Mouse (Mus musculus): ENCODE measurements at regions not wholly inside any gene's neighbourhood (a gene's known extent, or its start where the extent isn't known, plus 50 kb on each side); places are given as distances from the start of the nearest gene placed in this dataset.

DNA sequence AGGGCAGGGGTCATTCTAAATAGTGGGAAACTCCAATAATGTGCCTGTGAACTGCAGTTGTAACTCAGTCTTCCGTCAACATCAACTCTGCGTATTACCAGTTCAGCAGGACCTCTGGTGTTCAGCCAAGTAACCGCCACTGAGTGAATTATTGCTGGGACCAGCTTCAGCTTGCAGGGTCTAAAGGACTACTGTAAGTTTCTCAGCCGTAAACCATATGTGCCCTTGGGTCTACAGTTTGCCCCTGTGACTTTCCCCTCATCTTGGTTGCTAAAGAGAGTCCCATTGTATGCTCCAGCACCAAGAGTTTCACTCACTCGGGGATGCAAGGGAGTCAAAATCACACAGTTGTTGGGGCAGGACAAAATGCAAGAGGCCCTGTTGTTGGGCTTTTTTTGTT is 399.6 kb upstream of the Atp11b start:
- 49% methylated on average over 5 of the region's 5 CpGs for WGBS
- H3K36me3 ChIP-seq (ENCODE audit: poor library complexity, severe bottlenecking): no peaks in the 10 kb centered on the region
- ATAC-seq: peak; percentile 69

DNA sequence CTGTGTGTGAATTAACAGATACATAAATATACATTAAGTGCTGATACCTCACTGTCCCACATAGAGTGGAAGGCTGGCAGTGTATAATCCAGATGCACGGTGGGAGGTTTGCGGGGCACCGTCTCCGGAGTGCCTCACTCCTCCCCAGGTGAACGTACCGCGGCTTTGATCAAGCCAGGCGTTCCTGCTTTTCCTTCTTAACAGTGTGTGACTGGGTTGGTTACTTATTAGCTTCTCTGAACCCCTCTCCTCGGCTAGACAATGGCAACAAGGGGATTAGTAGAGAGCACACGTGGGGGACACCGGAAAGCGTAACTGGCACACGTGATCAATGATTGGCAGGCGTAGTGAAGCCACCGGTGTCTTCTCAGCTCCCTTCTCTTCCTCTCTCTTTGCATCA is 396.8 kb upstream of the Atp11b start:
- ATAC-seq: no peak
- 65% methylated on average over 15 of the region's 15 CpGs for WGBS

More for the DNA sequence above, 399.6 kb upstream of the Atp11b start:
- Histone ChIP-seq H3K27me3 (no peaks in the 10 kb centered on the region), H3K4me3 (no peak overlapping the region), H3K9me3 (replicated peaks) (no peaks in the 10 kb centered on the region), H3K27ac (peak overlapping the region; percentile 70), H3K9ac (no peak overlapping the region), H3K4me1 (peaks cover 30% of the 10 kb centered on the region), H3K4me2 (no peak overlapping the region)

DNA sequence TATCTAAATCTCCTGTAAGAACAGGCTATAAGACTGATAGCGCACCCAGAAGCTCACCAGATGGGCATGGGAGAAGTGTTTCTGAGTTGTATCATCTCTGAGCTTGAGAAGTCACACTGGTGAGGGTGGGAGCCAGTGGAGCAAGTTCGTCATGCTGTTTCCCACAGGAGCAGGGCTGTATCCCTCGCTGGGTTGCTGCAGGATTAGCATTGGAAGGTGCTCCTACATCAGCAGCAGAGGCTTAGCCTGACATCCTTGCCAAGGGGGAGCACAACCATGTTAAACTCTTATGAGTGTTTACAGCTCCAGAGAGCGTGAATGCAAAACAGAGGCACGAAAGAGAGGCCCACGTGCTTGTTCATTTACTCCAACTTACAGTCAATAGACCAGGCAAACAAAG is 395.4 kb upstream of the Atp11b start:
- no peaks in the 10 kb centered on the region for H3K27me3 ChIP-seq
- H3K27ac ChIP-seq: peak overlapping the region; percentile 48
- H3K4me2 ChIP-seq: no peak overlapping the region
- WGBS: 52% methylated on average over 6 of the region's 6 CpGs
- ATAC-seq: no peak
- H3K36me3 ChIP-seq (ENCODE audit: poor library complexity, severe bottlenecking): no peaks in the 10 kb centered on the region
- no peaks in the 10 kb centered on the region for H3K9me3 ChIP-seq (replicated peaks)
- no peak overlapping the region for H3K4me3 ChIP-seq
- H3K4me1 ChIP-seq: peaks cover 28% of the 10 kb centered on the region
- H3K9ac ChIP-seq: no peak overlapping the region

More for the DNA sequence above, 396.8 kb upstream of the Atp11b start:
- Histone ChIP-seq H3K9me3 (replicated peaks) (no peaks in the 10 kb centered on the region), H3K4me3 (no peak overlapping the region), H3K4me1 (peaks cover 32% of the 10 kb centered on the region), H3K27me3 (no peaks in the 10 kb centered on the region), H3K9ac (no peak overlapping the region), H3K4me2 (no peak overlapping the region), H3K36me3 (ENCODE audit: poor library complexity, severe bottlenecking) (no peaks in the 10 kb centered on the region), H3K27ac (no peak overlapping the region)

- ATAC-seq: no peak
- Histone ChIP-seq H3K9ac (no peak overlapping the region), H3K9me3 (replicated peaks) (no peaks in the 10 kb centered on the region), H3K27me3 (no peaks in the 10 kb centered on the region), H3K4me2 (no peak overlapping the region), H3K4me1 (peaks cover 20% of the 10 kb centered on the region), H3K27ac (no peak overlapping the region), H3K36me3 (ENCODE audit: poor library complexity, severe bottlenecking) (no peaks in the 10 kb centered on the region), H3K4me3 (no peak overlapping the region)
- WGBS: 70% methylated on average over 8 of the region's 8 CpGs
These were observed 394.6 kb upstream of the Atp11b start for GRCm38 (mm10) chr3:35359288-35359687.

DNA sequence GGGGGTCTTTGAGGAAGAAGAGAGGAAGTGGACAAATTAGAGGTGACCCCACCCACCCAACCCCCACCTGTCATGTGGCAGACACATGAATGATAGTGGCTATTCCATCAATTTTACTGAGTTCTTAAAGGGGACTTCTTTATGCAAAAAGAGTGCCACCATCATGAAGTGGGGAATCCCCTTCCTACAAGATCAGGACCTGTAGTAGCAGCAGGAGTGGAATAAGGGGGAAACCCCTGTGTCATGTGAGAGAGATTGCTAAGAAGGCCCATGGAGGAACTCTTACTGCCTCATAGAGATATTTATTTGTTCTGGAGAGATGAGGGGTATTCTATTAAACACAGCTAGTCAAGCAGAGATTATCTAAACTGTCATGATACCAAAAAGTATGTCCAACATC is 393.4 kb upstream of the Atp11b start:
- no peak for ATAC-seq
- Histone ChIP-seq H3K9me3 (replicated peaks) (no peaks in the 10 kb centered on the region), H3K9ac (no peak overlapping the region), H3K4me3 (no peak overlapping the region), H3K36me3 (ENCODE audit: poor library complexity, severe bottlenecking) (no peaks in the 10 kb centered on the region), H3K4me1 (peaks cover 17% of the 10 kb centered on the region), H3K4me2 (no peak overlapping the region), H3K27ac (no peak overlapping the region), H3K27me3 (no peaks in the 10 kb centered on the region)

- no peaks in the 10 kb centered on the region for H3K36me3 ChIP-seq (ENCODE audit: poor library complexity, severe bottlenecking)
- no peak overlapping the region for H3K27ac ChIP-seq
- H3K4me3 ChIP-seq: no peak overlapping the region
- H3K27me3 ChIP-seq: no peaks in the 10 kb centered on the region
- 88% methylated on average over 2 of the region's 2 CpGs for WGBS
- peaks cover 17% of the 10 kb centered on the region for H3K4me1 ChIP-seq
- H3K4me2 ChIP-seq: no peak overlapping the region
- no peak overlapping the region for H3K9ac ChIP-seq
- H3K9me3 ChIP-seq (replicated peaks): no peaks in the 10 kb centered on the region
- no peak for ATAC-seq
These were observed 392.8 kb upstream of the Atp11b start for GRCm38 (mm10) chr3:35361086-35361485.

- Histone ChIP-seq H3K27ac (no peak overlapping the region), H3K9ac (no peak overlapping the region), H3K4me2 (no peak overlapping the region), H3K4me3 (no peak overlapping the region), H3K36me3 (ENCODE audit: poor library complexity, severe bottlenecking) (no peaks in the 10 kb centered on the region), H3K9me3 (replicated peaks) (no peaks in the 10 kb centered on the region), H3K4me1 (peaks cover 11% of the 10 kb centered on the region; the same call in 1 of the 2 replicates), H3K27me3 (no peaks in the 10 kb centered on the region)
- ATAC-seq: no peak
- WGBS: 94% methylated on average over 6 of the region's 6 CpGs
These were observed 388.5 kb upstream of the Atp11b start for GRCm38 (mm10) chr3:35365431-35365830.

DNA sequence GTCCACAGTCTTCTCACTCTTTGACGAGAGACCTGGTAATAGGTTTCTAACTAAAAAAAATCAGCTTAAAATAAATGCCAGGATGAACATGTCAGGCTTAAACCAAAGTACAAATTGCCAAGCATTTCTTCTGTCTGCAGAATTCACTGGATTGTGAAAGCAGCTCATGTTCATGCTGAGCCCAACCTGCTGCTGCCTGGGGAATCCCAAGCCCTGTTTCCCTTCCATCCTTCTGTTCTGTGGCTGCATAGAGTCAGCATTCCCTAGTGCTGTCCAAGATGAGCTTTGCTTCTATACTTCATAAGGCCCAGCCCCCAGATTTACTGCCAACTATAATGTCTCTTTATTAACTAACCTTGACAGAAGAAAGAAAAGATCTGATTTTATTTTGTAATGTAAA is 381.6 kb upstream of the Atp11b start:
- WGBS: 85% methylated on average over 1 of the region's 1 CpGs
- H3K4me1 ChIP-seq: no peaks in the 10 kb centered on the region
- no peaks in the 10 kb centered on the region for H3K36me3 ChIP-seq (ENCODE audit: poor library complexity, severe bottlenecking)
- no peaks in the 10 kb centered on the region for H3K9me3 ChIP-seq (replicated peaks)
- H3K4me2 ChIP-seq: no peak overlapping the region
- no peak for ATAC-seq
- no peak overlapping the region for H3K27ac ChIP-seq
- no peak overlapping the region for H3K4me3 ChIP-seq
- no peak overlapping the region for H3K9ac ChIP-seq
- H3K27me3 ChIP-seq: no peaks in the 10 kb centered on the region

DNA sequence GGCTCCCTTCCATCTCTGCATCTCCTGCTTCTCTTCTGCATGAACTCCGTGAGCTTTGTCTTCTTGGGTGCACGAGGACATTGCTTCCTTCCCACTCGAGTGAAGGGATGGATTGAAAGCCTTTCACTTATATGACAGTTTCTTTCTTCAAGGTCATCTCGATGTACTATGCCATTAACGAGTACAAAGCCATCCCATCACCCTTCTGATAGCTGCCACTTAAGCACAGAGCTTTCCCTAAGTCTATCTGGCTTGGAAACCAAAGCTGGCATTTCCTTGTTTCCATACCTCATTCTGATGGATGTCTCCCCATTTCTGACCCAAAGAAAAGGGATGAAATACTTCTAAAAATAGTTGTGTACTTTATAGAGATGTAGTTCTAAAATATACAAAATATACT is 366.5 kb upstream of the Atp11b start:
- Histone ChIP-seq H3K36me3 (ENCODE audit: poor library complexity, severe bottlenecking) (no peaks in the 10 kb centered on the region), H3K27me3 (no peaks in the 10 kb centered on the region), H3K4me3 (no peak overlapping the region), H3K4me2 (no peak overlapping the region), H3K9me3 (replicated peaks) (no peaks in the 10 kb centered on the region), H3K27ac (no peak overlapping the region), H3K9ac (no peak overlapping the region), H3K4me1 (no peaks in the 10 kb centered on the region)
- WGBS: 75% methylated on average over 5 of the region's 5 CpGs
- no peak for ATAC-seq

DNA sequence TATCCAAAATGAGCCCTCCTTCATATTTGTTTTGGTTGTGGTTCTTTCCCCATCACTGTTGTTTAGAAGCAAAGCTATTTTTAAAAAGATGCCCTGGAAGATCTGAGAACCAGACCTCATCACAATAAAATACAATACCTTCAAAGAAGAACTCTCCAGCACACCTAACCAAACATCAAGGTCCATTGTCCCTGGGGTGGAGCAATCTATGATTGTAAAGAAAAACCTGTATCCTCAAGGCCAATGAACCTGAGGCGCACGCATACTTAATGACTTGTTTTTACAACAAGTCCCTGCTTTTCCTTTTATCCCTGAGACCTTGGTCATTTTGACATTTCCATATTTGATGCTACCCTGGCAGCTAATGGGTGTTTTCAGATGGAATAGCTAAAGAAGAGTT is 361.2 kb upstream of the Atp11b start:
- 91% methylated on average over 2 of the region's 2 CpGs for WGBS

DNA sequence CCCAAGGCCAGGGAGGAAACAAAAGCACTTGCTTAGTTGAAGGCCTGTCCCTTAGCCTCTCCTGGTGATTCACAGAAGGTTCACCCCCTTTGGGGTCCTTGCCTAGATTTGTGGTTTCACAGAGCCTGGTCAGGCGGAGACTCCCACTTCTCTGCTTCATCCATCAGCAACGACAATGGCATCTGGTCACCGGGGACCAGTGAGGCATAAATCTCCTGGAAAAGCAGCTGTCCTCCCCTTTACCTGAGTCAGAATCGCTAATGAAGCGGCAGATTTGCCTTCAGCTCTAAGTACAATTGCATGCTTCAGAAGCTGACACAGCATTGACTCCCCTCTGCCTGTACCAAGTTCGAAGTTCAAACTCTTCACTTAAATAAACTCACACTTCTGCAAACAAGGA is 353.7 kb upstream of the Atp11b start:
- no peak overlapping the region for H3K4me2 ChIP-seq
- WGBS: 75% methylated on average over 6 of the region's 6 CpGs

More for the DNA sequence above, 361.2 kb upstream of the Atp11b start:
- H3K9me3 ChIP-seq (replicated peaks): no peaks in the 10 kb centered on the region
- no peak overlapping the region for H3K4me2 ChIP-seq
- no peak overlapping the region for H3K4me3 ChIP-seq
- no peaks in the 10 kb centered on the region for H3K27me3 ChIP-seq
- no peaks in the 10 kb centered on the region for H3K36me3 ChIP-seq (ENCODE audit: poor library complexity, severe bottlenecking)
- H3K27ac ChIP-seq: no peak overlapping the region
- no peak overlapping the region for H3K9ac ChIP-seq
- H3K4me1 ChIP-seq: no peaks in the 10 kb centered on the region
- ATAC-seq: no peak

GRCm38 (mm10) chr3:35402666-35403065 is 351.2 kb upstream of the Atp11b start:
- no peak overlapping the region for H3K4me2 ChIP-seq
- no peaks in the 10 kb centered on the region for H3K27me3 ChIP-seq
- no peaks in the 10 kb centered on the region for H3K9me3 ChIP-seq (replicated peaks)
- H3K4me1 ChIP-seq: peaks cover 43% of the 10 kb centered on the region
- ATAC-seq: no peak
- no peaks in the 10 kb centered on the region for H3K36me3 ChIP-seq (ENCODE audit: poor library complexity, severe bottlenecking)
- H3K9ac ChIP-seq: no peak overlapping the region
- WGBS: 83% methylated on average over 10 of the region's 10 CpGs
- H3K4me3 ChIP-seq: no peak overlapping the region
- peak overlapping the region; percentile 59 for H3K27ac ChIP-seq

More for the DNA sequence above, 353.7 kb upstream of the Atp11b start:
- Histone ChIP-seq H3K4me3 (no peak overlapping the region), H3K9ac (no peak overlapping the region), H3K27me3 (no peaks in the 10 kb centered on the region), H3K36me3 (ENCODE audit: poor library complexity, severe bottlenecking) (no peaks in the 10 kb centered on the region), H3K4me1 (peaks cover 23% of the 10 kb centered on the region), H3K9me3 (replicated peaks) (no peaks in the 10 kb centered on the region), H3K27ac (no peak overlapping the region)
- no peak for ATAC-seq

GRCm38 (mm10) chr3:35403952-35404351 is 350.0 kb upstream of the Atp11b start:
- no peak overlapping the region for H3K9ac ChIP-seq
- no peak for ATAC-seq
- no peaks in the 10 kb centered on the region for H3K36me3 ChIP-seq (ENCODE audit: poor library complexity, severe bottlenecking)
- H3K4me2 ChIP-seq: no peak overlapping the region
- 30% methylated on average over 5 of the region's 5 CpGs for WGBS
- H3K4me1 ChIP-seq: peaks cover 43% of the 10 kb centered on the region
- no peaks in the 10 kb centered on the region for H3K27me3 ChIP-seq
- H3K4me3 ChIP-seq: no peak overlapping the region
- H3K9me3 ChIP-seq (replicated peaks): no peaks in the 10 kb centered on the region
- peak overlapping the region; percentile 92 for H3K27ac ChIP-seq
